Mouse (Mus musculus): ENCODE data around the gene Uty.

GRCm38 (mm10) chrY:1244421-1244820, 1.1 kb downstream of the Uty start:
- no peak for TF ChIP-seq POLR2A (IDR thresholded peaks at IDR 0.05; ENCODE audit: control insufficient read depth, extremely low read depth, insufficient read depth, low read length, poor library complexity)
- TF ChIP-seq CTCF (IDR thresholded peaks at IDR 0.05; ENCODE audit: borderline replicate concordance, control insufficient read depth, extremely low read depth, insufficient read depth, low read length, poor library complexity): no peak

Data from thymus, adult 2 months (tissue).